Mouse (Mus musculus) bone marrow macrophage, adult 2 months (primary cell): ENCODE data around the gene Pacsin1.

Experiments used
- CTCF ChIP-seq: IDR thresholded peaks from 2 replicates; pipeline ENCODE4 v1.5.1; 2012; ENCODE audit warnings: low read depth, mild to moderate bottlenecking, low read length, moderate library complexity
- POLR2A ChIP-seq: IDR thresholded peaks from 2 replicates; pipeline ENCODE4 v1.6.1; 2012; ENCODE audit warnings: mild to moderate bottlenecking, low read depth, low read length, borderline replicate concordance

DNA sequence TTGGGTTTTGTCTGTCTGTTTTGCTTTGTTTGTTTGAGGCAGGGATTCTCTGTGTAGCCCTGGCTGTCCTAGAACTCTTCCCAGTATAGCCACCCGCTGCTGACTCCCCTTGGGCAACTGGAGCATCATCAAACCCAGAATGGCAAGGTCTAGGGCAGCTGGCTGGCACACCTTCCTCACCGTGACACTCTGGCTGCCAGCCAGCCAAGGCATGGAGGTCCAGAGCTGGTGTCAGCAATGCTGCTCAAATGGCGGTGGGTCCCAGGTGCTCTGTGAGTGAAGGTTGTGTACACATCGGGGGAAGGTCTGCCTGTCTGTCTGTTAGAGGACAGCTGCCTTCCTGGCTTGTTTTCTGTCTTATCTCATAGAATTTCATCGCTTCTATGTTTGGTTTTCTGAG, 76.8 kb downstream of the Pacsin1 start:
- no peak for TF ChIP-seq POLR2A
- no peak for TF ChIP-seq CTCF
